Mouse (Mus musculus) cortical plate, adult 2 months (tissue): Measurements from ENCODE around the gene Inafm2.

ENCODE experiments used
- CTCF ChIP-seq: fragments of 200-500 bp; IDR thresholded peaks from 2 replicates; pipeline ENCODE4 v1.5.1; 2011; ENCODE audit warnings: mild to moderate bottlenecking, control low read depth, low read length; ENCODE audit not compliant: insufficient read depth; ENCODE audit errors: extremely low read depth
- POLR2A ChIP-seq: fragments of 200-500 bp; IDR thresholded peaks from 2 replicates; pipeline ENCODE4 v1.6.1; 2011; ENCODE audit warnings: mild to moderate bottlenecking, low read length, control low read depth; ENCODE audit not compliant: insufficient read depth; ENCODE audit errors: extremely low read depth

DNA sequence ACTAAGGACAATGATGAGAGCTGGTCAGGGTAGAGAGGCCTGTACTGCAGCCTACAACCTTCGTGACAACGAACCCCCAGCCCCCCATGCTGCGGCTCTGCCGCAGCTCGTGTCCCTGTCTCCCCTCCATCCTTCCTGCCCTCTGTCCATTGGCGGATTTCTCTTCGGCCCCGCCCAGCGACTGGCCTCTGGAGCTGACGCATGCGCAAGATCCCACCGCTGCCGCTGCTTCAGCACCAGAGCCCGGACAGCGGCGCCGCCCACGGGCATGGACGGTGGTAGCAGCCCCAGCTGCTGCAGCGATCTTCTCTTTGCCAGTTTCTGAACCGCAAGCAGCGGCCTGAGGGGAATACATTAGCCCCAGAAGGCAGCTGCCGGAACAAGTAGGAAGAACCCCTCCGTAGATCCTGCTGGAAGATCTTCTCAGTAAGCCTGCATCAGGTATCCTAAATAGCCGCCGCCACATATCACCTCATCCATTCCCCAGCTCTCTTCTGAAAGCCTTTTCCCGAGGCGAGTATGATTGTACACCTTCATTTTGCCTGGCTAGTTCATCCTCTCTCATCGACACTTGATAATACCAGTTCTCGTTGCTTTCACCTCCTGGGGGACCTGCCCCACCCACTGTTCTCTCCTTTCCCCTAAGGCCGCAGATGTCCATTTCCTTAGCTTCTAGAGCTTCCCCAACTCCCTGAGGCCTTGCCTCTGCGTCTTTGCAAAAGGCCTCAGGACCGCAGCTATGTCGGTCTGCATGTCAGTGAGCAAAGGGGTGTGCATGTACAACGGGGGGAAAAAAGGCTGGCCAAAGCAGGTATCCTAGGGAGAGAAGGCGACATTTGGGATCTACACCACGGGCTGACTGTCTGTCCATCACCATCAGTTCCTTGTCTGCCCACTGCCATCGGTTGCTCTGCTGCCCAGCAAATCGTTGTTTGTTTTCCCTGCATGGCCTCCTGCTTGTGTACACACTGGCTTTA lies 34.2 kb downstream of the Inafm2 start, which contains the start of gene Disp2:
- TF ChIP-seq CTCF = no peak
- TF ChIP-seq POLR2A = peak; percentile 80; the same call in 1 of the 2 replicates
